Mouse (Mus musculus): ENCODE results near the gene Arhgap24.

Arhgap24 gene

DNA sequence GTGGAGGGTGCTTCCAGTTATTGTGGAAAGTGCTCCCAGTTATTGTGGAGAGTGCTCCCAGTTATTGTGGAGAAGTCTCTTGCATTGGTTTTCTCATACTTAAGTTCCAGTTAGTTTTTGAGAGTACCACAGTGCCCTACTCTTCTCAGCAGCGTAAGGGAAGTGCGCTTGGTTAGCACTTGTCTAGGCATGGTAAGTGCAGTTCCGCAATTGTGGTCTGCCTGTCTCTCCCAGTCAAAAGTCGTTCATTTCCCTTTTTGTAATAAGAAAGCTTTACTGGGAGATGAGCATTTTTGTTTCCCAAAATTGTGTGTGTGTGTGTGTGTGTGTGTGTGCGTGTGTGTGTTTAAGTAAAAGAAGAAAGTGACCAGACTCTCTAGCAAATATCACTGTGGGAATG, 17.6 kb downstream of the Arhgap24 start:
- DNase-seq (ENCODE audit: low read depth, low spot score): no peak

DNA sequence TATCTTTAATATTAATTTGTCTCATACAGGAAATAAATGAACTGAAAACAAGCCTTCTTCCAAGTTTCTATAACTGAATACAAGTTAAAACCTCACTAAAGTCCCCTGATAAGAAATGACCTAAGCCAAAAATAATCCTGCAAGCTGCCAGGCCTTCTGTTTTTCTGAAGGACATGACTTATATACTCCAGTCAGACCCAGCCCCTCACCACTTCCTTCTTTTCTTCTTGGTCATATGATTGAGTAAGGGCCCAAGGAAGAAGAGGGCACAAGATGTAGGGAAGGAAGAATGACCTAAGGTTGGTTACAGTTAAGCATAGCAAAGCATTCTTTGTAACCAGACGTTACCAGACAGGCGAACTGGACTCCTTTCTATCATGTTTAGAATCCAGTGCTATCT, 21.1 kb downstream of the Arhgap24 start:
- no peak for DNase-seq (ENCODE audit: low read depth, low spot score)

DNA sequence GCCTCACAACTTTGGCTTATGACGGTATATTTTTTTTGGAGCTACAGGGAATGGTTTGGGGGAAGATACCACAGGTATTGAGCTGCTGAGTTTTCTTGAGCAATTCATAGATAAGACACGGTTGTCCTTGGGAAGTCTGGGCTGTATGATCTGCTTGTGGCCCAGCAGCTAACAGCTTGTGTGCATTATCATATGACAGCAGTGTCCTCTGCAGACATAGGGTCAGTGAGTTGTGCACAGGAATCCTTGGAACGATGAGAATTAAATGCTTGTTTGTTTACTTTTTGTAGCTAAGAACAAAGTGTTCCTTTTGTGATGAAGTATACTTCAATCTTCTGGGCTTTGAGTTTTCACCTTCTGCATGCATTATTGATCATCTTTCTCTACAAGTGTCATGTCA, 21.9 kb downstream of the Arhgap24 start:
- no peak for DNase-seq (ENCODE audit: low read depth, low spot score)

DNA sequence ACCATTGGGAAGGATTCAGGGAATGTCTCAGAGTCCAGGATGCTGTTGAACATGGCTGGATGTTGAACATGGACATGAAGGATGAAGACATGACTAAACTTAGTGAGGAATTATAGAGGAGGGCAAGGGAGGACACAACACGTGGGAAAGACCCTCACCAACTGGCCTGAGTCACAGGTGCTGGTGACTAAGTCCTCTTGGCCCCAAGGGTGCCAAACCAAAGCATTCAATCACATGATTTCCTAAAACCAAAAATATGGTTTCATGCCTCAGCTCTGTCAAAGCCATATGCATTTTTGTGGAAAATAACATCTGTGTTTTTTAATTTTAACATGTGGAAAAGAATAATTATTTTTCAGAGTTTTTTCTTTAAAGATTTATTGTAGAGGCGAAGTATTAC, 22.7 kb downstream of the Arhgap24 start:
- no peak for DNase-seq (ENCODE audit: low read depth, low spot score)

DNA sequence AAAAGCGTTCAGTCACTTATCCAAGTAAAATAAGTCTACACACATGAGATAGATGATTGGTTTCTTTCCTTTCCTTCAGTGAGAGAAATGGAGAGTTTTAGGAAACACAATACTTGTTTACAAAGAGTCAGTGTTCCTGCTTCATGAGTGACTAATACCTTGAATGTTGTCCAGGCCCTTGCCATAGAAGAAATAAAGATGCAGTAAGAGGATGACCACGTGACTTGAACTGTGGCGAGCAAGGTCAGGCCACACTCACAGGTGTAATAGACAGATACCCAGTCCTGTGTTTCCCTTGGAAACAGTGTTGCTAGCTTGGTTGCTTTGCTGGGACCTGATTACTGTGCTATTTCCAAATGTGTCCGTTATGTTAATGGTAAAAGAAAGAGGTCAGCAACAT, 23.4 kb downstream of the Arhgap24 start:
- no peak for DNase-seq (ENCODE audit: low read depth, low spot score)

DNA sequence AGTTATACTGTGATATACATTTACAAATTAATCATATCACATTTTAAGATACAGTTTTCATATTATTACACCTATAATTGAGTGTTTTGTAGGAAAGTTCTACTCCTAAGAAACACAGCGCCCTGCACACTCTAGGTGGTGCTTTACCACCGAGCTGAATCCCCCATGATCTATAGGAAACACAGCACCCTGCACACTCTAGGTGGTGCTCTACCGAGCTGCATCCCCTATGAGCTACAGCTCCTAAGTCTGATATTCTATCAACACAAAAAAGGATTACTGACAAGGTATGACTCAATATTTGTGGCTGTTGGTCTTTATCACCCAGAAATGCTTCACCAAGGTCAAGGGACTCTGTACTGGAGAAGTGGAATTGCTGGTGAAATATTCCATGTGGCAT, 27.0 kb downstream of the Arhgap24 start:
- DNase-seq (ENCODE audit: low read depth, low spot score): no peak

DNA sequence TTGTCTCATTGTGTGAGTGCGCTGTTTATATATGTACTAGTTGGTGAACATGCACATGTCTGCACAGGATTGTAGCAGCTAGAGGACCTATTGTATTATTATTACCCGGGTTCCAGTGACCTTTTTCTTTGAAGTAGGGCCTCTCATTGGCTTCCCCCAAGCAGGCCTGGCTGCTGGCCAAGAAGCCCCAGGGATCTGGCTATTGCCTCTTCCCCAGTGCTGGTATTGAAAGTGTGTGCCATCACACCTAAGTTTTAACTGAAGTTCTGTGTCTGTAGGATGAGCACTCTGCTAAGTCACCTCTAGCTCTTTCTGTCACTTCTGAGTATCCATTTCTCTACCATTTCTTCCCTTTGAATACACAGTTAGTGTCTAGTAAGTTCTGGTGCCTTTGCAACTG, 28.2 kb downstream of the Arhgap24 start:
- no peak for DNase-seq (ENCODE audit: low read depth, low spot score)

DNA sequence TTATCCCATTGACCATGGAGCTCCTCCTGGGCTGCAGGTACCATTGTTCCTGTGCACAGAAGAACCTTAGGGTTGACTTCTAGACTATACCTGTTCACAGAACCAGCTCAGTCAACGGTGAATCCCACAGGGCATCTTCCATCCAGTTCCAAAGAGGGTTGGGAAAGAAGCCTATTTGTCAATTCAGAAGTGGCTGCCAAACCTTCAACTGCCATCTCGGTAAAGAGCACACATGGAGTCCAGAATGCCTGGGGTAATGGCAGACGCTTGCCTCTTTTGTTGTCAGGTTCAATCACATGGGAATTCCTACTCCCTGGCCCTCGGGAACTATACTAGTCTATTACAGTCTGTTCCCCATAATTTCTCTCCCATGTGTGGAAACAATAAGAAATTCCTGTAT, 30.5 kb downstream of the Arhgap24 start:
- no peak for DNase-seq (ENCODE audit: low read depth, low spot score)

DNA sequence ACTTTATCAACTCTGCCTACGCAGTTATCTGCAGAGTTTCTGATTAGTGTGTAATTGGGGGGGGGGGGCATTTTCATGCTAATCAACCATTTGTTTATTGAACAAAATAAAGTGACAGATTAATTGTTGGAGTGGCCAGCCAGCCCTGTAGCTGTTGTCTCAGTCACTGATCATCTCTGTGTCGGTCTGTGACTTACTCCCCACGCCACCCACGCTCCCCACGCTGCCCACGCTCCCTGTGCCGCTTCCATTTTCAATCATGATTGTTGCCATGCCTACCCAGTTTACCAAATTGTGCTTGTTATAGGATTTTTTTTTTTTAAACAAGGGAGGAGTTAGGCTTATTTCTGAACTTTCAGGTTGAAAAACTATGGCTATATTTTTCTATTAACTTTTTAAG, 34.3 kb downstream of the Arhgap24 start:
- no peak for DNase-seq (ENCODE audit: low read depth, low spot score)

DNA sequence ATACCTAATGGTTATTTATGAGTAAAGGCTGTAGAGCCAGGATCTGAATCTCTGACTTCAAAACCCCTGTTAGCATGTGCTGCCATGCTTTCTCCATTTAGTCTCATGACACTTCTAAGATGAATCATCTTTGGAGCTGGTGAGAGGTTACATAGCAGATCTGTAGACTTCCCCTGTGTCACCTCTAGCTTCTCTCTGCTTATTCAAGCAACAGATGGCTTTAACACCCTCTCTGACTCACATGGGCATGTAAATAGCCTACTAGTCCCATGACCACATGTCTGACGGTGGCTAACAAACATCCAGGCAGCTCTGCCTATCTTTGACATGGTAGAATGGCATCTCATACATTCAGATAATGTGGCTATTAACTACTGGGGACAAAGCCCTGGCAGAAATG, 39.3 kb downstream of the Arhgap24 start:
- DNase-seq (ENCODE audit: low read depth, low spot score): no peak

DNA sequence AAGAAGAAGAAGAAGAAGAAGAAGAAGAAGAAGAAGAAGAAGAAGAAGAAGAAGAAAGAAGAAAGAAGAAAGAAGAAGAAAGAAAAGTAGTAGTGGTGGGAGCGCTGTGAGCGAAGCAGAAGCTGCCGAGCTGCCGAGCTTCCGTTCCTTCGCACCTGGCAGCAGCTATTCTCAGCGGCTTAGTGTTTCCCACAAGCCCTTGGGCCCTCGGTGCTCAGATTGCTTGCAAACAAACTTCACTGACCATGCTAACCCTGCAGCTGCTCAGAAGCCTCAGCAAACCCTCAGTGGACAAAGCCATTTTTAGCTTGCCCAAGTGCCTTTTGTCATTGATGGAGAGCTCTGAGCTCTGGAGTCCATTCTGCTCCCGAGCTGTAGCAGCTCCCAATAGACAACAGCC, 54.1 kb downstream of the Arhgap24 start:
- no peak for DNase-seq (ENCODE audit: low read depth, low spot score)

DNA sequence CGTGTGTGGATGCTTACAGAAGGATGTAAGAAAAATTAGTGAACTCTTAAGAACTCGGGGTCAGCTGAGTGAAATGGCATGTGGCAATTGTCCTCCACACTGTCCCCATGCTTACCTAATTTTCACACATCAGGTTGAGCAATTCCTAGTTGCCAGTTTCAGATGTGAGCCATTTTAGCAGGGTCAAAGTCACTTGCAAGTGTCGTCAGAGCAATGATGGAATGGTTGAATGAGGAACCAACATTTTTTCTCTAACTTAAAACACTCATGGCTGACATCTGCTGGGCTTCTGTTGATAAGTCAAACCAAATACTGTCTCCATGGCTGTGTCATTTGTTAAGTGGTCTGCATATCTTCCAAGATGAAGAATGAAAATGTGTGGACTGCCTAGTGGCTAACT, 56.6 kb downstream of the Arhgap24 start:
- DNase-seq (ENCODE audit: low read depth, low spot score): no peak

DNA sequence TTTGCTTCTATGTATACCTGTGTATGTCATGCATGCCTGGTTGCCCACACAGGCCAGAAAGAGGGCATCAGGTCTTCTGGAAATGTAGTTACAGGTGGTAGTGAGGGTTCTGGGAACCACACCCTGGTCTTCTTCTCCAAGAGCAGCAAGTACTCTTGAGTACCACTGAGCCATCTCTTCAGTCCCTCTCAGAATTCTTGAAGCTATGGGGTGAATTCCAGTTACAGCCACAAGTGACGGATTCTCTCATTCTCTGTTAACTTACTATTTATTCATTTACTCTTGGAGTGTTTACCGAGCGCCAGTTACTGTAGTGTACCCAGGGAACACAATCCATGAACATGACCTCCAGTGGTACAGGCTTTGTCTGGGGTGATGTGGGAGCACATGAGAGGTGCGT, 65.1 kb downstream of the Arhgap24 start:
- no peak for DNase-seq (ENCODE audit: low read depth, low spot score)

DNA sequence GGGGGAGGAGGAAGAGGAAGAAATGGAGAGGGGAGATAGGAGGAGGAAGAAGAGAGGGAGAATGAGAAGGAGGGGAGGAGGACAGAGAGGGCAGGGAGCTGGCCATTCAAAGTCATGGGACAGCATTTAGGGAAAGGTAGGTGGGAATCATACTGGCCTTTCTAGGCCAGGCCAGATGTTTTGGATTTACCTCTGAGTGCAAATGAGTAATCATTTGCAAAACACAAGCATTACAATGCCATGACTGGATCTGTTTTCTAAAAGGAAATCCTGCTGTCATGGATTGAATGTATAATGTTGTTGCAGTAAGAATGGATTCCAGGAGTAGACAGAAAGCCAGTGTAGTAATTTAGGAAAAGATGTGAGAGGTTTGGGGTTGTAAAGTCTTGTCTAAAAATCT, 66.6 kb downstream of the Arhgap24 start:
- DNase-seq (ENCODE audit: low read depth, low spot score): no peak

DNA sequence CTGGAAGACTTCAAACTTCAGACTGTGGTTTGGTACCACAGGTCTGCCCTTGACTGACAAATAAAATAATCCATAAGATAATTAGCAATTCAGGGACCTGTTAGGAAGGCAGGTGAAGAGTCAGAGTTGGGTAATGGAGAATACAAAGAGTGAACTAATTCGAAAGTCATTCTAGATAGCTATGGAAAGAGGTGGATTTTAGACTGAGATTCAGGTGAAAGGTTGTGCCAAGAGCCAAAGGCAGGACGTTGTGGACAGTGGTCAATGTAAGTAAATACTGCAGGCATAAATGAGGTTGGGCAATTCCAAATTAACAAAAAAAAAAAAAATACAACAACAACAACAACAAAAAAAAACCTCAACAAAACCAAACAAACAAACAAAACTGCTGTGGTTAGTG, 67.2 kb downstream of the Arhgap24 start:
- no peak for DNase-seq (ENCODE audit: low read depth, low spot score)

DNA sequence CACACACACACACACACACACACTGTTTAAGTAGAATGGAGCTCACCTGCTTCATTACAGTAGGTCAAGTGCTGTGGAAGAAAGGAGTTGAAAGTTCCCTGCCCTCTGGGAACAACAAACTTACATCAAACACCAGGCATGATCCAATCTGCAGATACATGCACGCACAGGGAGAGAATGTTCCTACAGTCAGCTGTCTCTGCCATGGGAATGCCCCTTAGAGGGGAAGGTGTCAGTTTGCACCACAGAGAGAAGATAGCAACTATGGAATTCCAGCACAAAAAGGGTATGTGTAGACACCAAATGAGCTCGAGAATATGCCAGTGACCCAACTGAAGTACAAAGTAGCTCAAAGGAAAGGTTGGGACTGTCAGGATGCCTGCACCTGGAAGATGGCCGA, 69.0 kb downstream of the Arhgap24 start:
- DNase-seq (ENCODE audit: low read depth, low spot score): no peak

DNA sequence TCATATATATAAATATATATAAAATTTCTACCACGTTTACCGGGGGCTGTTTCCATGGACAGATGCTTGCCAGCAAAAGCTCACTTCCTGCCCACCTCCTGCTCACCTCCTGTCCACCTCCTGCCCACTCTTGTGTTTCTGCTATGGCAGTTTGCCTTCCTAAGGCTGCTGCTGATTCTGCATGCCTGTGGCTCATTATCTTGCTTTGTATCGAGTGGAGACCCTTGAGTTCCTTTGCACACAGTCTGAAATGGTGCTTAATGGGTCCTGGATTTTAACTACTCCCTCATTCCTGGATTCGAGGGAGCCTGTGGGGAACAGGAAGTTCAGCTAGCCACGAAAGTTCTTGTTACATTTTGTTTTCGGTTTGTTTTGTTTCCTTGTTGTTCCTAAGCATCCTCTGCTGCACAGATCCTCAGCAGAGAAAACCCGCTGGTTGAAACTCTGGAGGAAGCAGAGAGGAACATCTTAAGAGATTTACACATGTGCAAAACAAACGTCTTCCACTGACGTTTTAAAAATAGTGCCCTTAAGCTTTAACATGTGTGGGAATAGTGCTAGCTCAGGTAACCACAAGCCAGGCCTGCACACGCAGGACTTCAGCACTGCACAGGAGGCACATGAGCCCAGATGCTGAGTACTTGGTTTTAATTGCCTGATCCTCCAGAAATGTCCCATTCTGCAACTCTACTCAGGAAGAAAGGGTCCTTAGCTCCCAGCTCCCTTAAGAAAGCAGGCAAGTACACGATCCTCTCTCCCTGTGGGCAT, 69.9 kb downstream of the Arhgap24 start:
- DNase-seq (ENCODE audit: low read depth, low spot score): no peak

DNA sequence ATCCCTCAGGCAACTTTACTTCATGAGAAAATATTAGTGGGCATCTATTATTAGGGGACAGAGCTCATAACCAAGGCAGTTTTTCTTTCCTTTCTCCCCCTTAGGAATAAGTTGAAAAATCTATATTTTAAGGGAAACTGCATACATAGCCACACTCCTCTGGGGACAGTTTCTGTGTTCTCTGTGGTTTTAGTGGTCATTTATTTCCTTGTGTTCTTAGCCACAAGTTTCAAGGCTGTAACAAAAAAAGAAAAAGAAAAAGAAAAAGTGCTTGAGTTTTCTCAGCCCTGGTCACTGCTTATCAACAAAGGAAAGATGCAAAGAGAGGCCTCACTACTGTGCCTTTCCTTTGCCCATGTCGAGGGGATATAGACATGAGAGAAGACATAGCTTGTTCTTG, 71.3 kb downstream of the Arhgap24 start:
- no peak for DNase-seq (ENCODE audit: low read depth, low spot score)

DNA sequence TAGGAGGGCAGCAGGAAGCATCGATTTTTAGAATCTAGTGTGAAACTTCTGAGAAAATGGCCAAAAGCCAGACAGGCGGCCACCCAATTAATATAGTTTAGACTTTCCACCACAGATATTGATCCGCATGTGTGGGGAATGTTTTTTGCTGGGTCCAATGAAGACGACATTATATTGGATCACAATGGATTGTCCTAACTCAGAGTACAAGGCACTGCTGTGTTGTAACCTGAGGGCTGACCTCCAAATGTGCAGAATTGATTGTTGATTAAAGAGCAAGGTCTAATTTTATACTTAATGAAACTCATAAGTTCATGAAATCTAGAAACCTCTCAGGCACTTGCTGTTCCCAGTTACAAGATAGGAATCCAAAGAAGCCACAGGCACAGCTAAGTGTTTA, 74.8 kb downstream of the Arhgap24 start:
- DNase-seq (ENCODE audit: low read depth, low spot score): no peak

DNA sequence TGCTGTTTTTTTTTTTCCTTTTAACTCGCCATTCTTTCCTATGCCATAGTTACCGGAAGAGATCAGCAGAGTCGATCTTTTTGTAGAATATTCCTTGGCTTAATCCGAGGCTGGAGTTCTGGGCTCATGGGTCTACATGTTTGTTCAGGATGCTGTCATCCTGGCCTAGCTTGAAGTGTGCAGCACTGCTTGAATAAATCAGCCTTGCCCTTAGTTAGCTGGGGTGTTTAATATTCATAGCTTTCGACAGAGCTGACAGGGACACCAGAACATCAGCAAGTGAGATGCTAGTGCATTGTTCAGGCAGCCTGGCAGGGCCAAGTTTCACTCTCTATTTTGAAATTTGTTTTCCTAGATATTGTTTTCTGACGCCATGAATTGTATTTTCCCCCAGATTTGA, 79.1 kb downstream of the Arhgap24 start:
- no peak for DNase-seq (ENCODE audit: low read depth, low spot score)

DNA sequence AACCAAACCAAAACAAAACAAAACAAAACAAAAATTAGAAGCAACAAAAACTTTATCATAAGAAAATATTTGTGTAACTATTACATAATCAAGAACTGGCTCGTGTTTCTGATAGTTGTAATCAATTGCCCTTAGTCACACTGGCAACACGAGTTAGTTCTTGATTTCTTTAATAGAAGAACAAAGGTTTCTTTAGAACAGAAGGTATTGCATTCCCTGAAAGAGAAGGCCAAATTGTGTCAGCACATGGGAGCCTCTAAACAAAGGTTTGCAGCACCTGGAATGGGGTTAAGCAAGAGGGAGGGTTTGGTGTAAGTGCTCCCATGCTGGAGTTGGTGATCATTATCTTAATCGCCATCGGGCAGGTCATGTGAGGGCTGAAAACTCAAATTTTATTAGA, 82.8 kb downstream of the Arhgap24 start:
- DNase-seq (ENCODE audit: low read depth, low spot score): no peak

DNA sequence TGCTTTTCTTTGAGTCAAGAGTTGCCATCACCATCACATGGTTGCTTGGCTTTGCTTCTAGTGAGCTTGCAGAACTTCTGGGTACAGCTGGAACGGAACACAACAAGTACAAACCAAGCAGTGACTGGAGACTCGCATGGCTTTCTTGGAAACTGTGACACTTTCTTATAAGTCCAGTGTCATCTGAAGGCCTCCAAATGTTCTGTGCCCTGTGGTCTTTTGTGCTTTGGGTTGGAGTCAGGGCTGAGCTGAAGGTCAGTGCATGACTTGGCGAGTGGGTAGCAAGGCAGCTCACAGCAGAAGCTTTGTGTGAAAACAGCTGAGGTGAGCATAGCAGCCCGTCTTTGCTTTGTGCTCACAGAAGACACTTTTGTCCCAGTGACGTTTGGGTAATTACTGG, 87.6 kb downstream of the Arhgap24 start:
- DNase-seq (ENCODE audit: low read depth, low spot score): no peak

DNA sequence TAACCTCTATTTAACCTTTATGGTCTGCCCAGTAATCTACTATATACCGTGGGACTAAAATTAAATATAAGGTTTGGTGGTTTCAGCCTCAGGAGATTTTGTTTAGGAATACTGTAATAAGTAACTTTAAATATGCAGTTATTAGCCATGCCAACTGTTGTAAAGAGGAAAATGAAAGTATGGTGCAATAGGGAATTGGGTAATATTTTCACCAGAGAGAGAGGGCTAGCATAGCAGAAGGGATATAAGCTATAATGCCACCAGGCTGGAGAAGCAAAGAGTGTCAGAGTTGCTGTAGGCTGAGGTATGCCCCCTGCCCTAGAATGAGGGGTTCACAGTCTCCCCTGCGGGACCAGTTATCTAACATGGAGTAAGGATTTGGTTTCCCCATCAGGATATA, 90.3 kb downstream of the Arhgap24 start:
- no peak for DNase-seq (ENCODE audit: low read depth, low spot score)

DNA sequence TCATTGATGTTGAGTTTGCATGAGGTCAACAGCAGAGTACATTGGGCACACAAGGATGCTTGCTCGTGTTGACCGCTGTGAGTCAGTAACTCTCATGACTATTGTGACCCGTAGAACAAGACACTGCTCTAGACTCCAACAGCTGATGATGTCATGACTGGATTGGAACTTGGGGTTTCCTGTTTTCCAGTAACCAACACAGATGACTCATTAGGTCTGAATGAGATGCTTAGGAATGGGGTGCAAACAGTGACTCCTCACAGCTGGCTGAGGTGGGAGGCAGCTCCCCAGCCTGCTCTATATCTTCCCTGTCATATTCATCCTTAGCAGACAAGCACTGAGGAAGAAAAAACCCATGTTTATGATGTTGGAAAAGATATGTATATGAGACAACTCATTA, 95.6 kb downstream of the Arhgap24 start:
- DNase-seq (ENCODE audit: low read depth, low spot score): no peak
